Mouse (Mus musculus): Measurements from ENCODE around the gene Rims1. TPM values are rescaled to one million over a fixed set of nuclear protein-coding genes. Genes with fewer than 3 reads are reported as not detected.

Rims1 gene
- not detected for total RNA-seq (2018; cell fraction: chromatin; rRNA removed)
- not detected for total RNA-seq (2018; cell fraction: cytosol; rRNA removed)
- not detected for total RNA-seq (2018; cell fraction: nucleus; rRNA removed)
- polyA plus RNA-seq (2018) = not detected in 3 replicates

GRCm38 (mm10) chr1:22805726-22806625 lies at the start of gene Rims1:
Gene Rims1 (minus strand): TSS chr1:22805994.
- no peak within 1 kb of the TSS for H3K27ac ChIP-seq
- H3K4me3 ChIP-seq (ENCODE audit: inconsistent target) = no peak within 1 kb of the TSS
- H3K36me3 ChIP-seq (ENCODE audit: inconsistent target) = no peaks in the 10 kb centered on the region
- 2% methylated on average over 74 of the region's 76 CpGs for WGBS (ENCODE audit: missing documents)
- H3K79me2 ChIP-seq (ENCODE audit: inconsistent target) = no peaks in the 10 kb centered on the region

- Histone ChIP-seq H3K36me3 (ENCODE audit: inconsistent target) (no peaks in the 10 kb centered on the region), H3K79me2 (ENCODE audit: inconsistent target) (no peaks in the 10 kb centered on the region), H3K4me3 (ENCODE audit: inconsistent target) (no peak overlapping the region), H3K27ac (no peak overlapping the region)
- WGBS (ENCODE audit: missing documents) = 34% methylated on average over 8 of the region's 8 CpGs
These were observed 867 bp upstream of the Rims1 start for GRCm38 (mm10) chr1:22806626-22807096.

- Histone ChIP-seq H3K36me3 (ENCODE audit: inconsistent target) (no peaks in the 10 kb centered on the region), H3K27ac (no peak overlapping the region), H3K4me3 (ENCODE audit: inconsistent target) (no peak overlapping the region), H3K79me2 (ENCODE audit: inconsistent target) (no peaks in the 10 kb centered on the region)
- WGBS (ENCODE audit: missing documents) = 18% methylated on average over 13 of the region's 15 CpGs
These were observed 619 bp downstream of the Rims1 start for GRCm38 (mm10) chr1:22805025-22805725.

- H3K36me3 ChIP-seq (ENCODE audit: inconsistent target) = no peaks in the 10 kb centered on the region
- H3K4me3 ChIP-seq (ENCODE audit: inconsistent target) = no peak overlapping the region
- H3K27ac ChIP-seq = no peak overlapping the region
- 91% methylated on average over 4 of the region's 4 CpGs for WGBS (ENCODE audit: missing documents)
- H3K79me2 ChIP-seq (ENCODE audit: inconsistent target) = no peaks in the 10 kb centered on the region
These were observed 1.5 kb downstream of the Rims1 start for GRCm38 (mm10) chr1:22804148-22804885.

- 70% methylated on average over 2 of the region's 2 CpGs for WGBS (ENCODE audit: missing documents)
- no peaks in the 10 kb centered on the region for H3K36me3 ChIP-seq (ENCODE audit: inconsistent target)
- no peak overlapping the region for H3K4me3 ChIP-seq (ENCODE audit: inconsistent target)
- H3K79me2 ChIP-seq (ENCODE audit: inconsistent target) = no peaks in the 10 kb centered on the region
- H3K27ac ChIP-seq = no peak overlapping the region
These were observed 2.3 kb downstream of the Rims1 start for GRCm38 (mm10) chr1:22803471-22803870.

- 77% methylated on average over 5 of the region's 5 CpGs for WGBS (ENCODE audit: missing documents)
- no peaks in the 10 kb centered on the region for H3K36me3 ChIP-seq (ENCODE audit: inconsistent target)
- H3K27ac ChIP-seq = no peak overlapping the region
- no peaks in the 10 kb centered on the region for H3K79me2 ChIP-seq (ENCODE audit: inconsistent target)
- H3K4me3 ChIP-seq (ENCODE audit: inconsistent target) = no peak overlapping the region
These were observed 5.5 kb downstream of the Rims1 start for GRCm38 (mm10) chr1:22800276-22800675.

- Histone ChIP-seq H3K4me3 (ENCODE audit: inconsistent target) (no peak overlapping the region), H3K79me2 (ENCODE audit: inconsistent target) (no peaks in the 10 kb centered on the region), H3K36me3 (ENCODE audit: inconsistent target) (no peaks in the 10 kb centered on the region), H3K27ac (no peak overlapping the region)
- WGBS (ENCODE audit: missing documents) = 76% methylated on average over 5 of the region's 5 CpGs
These were observed 8.7 kb downstream of the Rims1 start for GRCm38 (mm10) chr1:22797091-22797490.

GRCm38 (mm10) chr1:22789391-22789909 lies 16.3 kb downstream of the Rims1 start:
- no peak overlapping the region for H3K4me3 ChIP-seq (ENCODE audit: inconsistent target)
- no peak overlapping the region for H3K27ac ChIP-seq
- no peaks in the 10 kb centered on the region for H3K36me3 ChIP-seq (ENCODE audit: inconsistent target)
- WGBS (ENCODE audit: missing documents) = 64% methylated on average over 7 of the region's 7 CpGs
- no peaks in the 10 kb centered on the region for H3K79me2 ChIP-seq (ENCODE audit: inconsistent target)

GRCm38 (mm10) chr1:22787616-22788015 lies 18.2 kb downstream of the Rims1 start:
- H3K27ac ChIP-seq = no peak overlapping the region
- H3K79me2 ChIP-seq (ENCODE audit: inconsistent target) = no peaks in the 10 kb centered on the region
- 91% methylated on average over 5 of the region's 5 CpGs for WGBS (ENCODE audit: missing documents)
- H3K36me3 ChIP-seq (ENCODE audit: inconsistent target) = no peaks in the 10 kb centered on the region
- H3K4me3 ChIP-seq (ENCODE audit: inconsistent target) = no peak overlapping the region

GRCm38 (mm10) chr1:22770530-22771254 lies 35.1 kb downstream of the Rims1 start:
- Histone ChIP-seq H3K27ac (no peak overlapping the region), H3K4me3 (ENCODE audit: inconsistent target) (no peak overlapping the region), H3K36me3 (ENCODE audit: inconsistent target) (no peaks in the 10 kb centered on the region), H3K79me2 (ENCODE audit: inconsistent target) (no peaks in the 10 kb centered on the region)
- 85% methylated on average over 7 of the region's 7 CpGs for WGBS (ENCODE audit: missing documents)

GRCm38 (mm10) chr1:22763376-22763775 lies 42.4 kb downstream of the Rims1 start:
- no peak overlapping the region for H3K4me3 ChIP-seq (ENCODE audit: inconsistent target)
- no peaks in the 10 kb centered on the region for H3K36me3 ChIP-seq (ENCODE audit: inconsistent target)
- no peak overlapping the region for H3K27ac ChIP-seq
- H3K79me2 ChIP-seq (ENCODE audit: inconsistent target) = no peaks in the 10 kb centered on the region
- WGBS (ENCODE audit: missing documents) = 85% methylated on average over 4 of the region's 4 CpGs

GRCm38 (mm10) chr1:22762780-22763179 lies 43.0 kb downstream of the Rims1 start:
- Histone ChIP-seq H3K27ac (no peak overlapping the region), H3K36me3 (ENCODE audit: inconsistent target) (no peaks in the 10 kb centered on the region), H3K4me3 (ENCODE audit: inconsistent target) (no peak overlapping the region), H3K79me2 (ENCODE audit: inconsistent target) (no peaks in the 10 kb centered on the region)
- 94% methylated on average over 5 of the region's 5 CpGs for WGBS (ENCODE audit: missing documents)

- no peak overlapping the region for H3K4me3 ChIP-seq (ENCODE audit: inconsistent target)
- H3K79me2 ChIP-seq (ENCODE audit: inconsistent target) = no peaks in the 10 kb centered on the region
- no peaks in the 10 kb centered on the region for H3K36me3 ChIP-seq (ENCODE audit: inconsistent target)
- no peak overlapping the region for H3K27ac ChIP-seq
- 63% methylated on average over 2 of the region's 2 CpGs for WGBS (ENCODE audit: missing documents)
These were observed 55.3 kb downstream of the Rims1 start for GRCm38 (mm10) chr1:22750536-22750935.

GRCm38 (mm10) chr1:22744655-22745054 lies 61.1 kb downstream of the Rims1 start:
- Histone ChIP-seq H3K36me3 (ENCODE audit: inconsistent target) (no peaks in the 10 kb centered on the region), H3K79me2 (ENCODE audit: inconsistent target) (no peaks in the 10 kb centered on the region), H3K27ac (no peak overlapping the region), H3K4me3 (ENCODE audit: inconsistent target) (no peak overlapping the region)
- 89% methylated on average over 5 of the region's 5 CpGs for WGBS (ENCODE audit: missing documents)

Measured in macrophage (primary cell).